Mouse (Mus musculus) cortical plate, adult 2 months (tissue): ENCODE results near the gene Strip2.

ENCODE experiments used
- CTCF ChIP-seq: fragments of 200-500 bp; IDR thresholded peaks from 2 replicates; pipeline ENCODE4 v1.5.1; 2011; ENCODE audit warnings: mild to moderate bottlenecking, control low read depth, low read length; ENCODE audit not compliant: insufficient read depth; ENCODE audit errors: extremely low read depth
- POLR2A ChIP-seq: fragments of 200-500 bp; IDR thresholded peaks from 2 replicates; pipeline ENCODE4 v1.6.1; 2011; ENCODE audit warnings: mild to moderate bottlenecking, low read length, control low read depth; ENCODE audit not compliant: insufficient read depth; ENCODE audit errors: extremely low read depth

GRCm38 (mm10) chr6:29880796-29881195 lies 36.0 kb upstream of the Strip2 start:
- TF ChIP-seq CTCF (no peak), POLR2A (no peak)
